Mouse (Mus musculus) lung, adult 2 months (tissue): ENCODE results near the gene Hspb1. TPM values are rescaled to one million over a fixed set of nuclear protein-coding genes. Genes with fewer than 3 reads are reported as not detected.
A peak's percentile ranks its signal among the peaks of the same experiment; 100 is the strongest.

ENCODE experiments used
- DNase-seq: peaks from one replicate; pipeline ENCODE4 v3.0.0; 2022
- H3K4me1 ChIP-seq: fragments of 200-500 bp; 2 replicates; pipeline ENCODE4 v1.6.1; 2011; ENCODE audit warnings: low read length; ENCODE audit not compliant: control insufficient read depth, insufficient read depth
- H3K4me3 ChIP-seq: fragments of 200-500 bp; replicated peaks from 2 replicates; pipeline ENCODE3; 2011; ENCODE audit warnings: low read depth, mild to moderate bottlenecking, control low read depth, low read length; ENCODE audit errors: extremely low read depth
- CTCF ChIP-seq: fragments of 200-500 bp; IDR thresholded peaks from 2 replicates; pipeline ENCODE4 v1.5.1; 2011; ENCODE audit warnings: mild to moderate bottlenecking, low read length, control low read depth; ENCODE audit not compliant: insufficient read depth
- POLR2A ChIP-seq: fragments of 200-500 bp; IDR thresholded peaks from 2 replicates; pipeline ENCODE4 v1.6.1; 2011; ENCODE audit warnings: low read depth, mild to moderate bottlenecking, control low read depth, low read length, borderline replicate concordance; ENCODE audit errors: extremely low read depth
- WGBS: fragments of 180-500 bp; shearing (Covaris S2); methylation state at CpG from one replicate; pipeline ENCODE4 v1.1.7; 2018; 5-methylcytosine and 5-hydroxymethylcytosine counted together
- polyA plus RNA-seq: library from polyadenylated mRNA; depleted of rRNA; stranded (reverse); fragments of >200 nt; gene quantifications from 2 replicates; pipeline ENCODE4 v1.2.3, GENCODE M21; 2012; rRNA removed

Hspb1 gene
- polyA plus RNA-seq, 1 experiment = 589 TPM

GRCm38 (mm10) chr5:135933900-135934441, 46.3 kb downstream of the Hspb1 start:
- WGBS = under 1% methylated on average over 35 of the region's 35 CpGs
- no peak for TF ChIP-seq CTCF
- no peak for TF ChIP-seq POLR2A
- no peak for DNase-seq
- Histone ChIP-seq H3K4me3 (peak overlapping the region; percentile 98), H3K4me1 (peaks cover 6% of the 10 kb centered on the region)

GRCm38 (mm10) chr5:135934481-135935175, 46.9 kb downstream of the Hspb1 start, which contains the start of gene Ywhag:
Ywhag (minus strand) TSS chr5:135934616.
- TF ChIP-seq POLR2A (peak; percentile 97), CTCF (peak; percentile 54)
- DNase-seq = peak; percentile 99
- Histone ChIP-seq H3K4me1 (peaks cover 6% of the 10 kb centered on the region), H3K4me3 (peak within 1 kb of the TSS; percentile 98)
- under 1% methylated on average over 48 of the region's 48 CpGs for WGBS

- TF ChIP-seq CTCF (no peak), POLR2A (no peak)
- no peak for DNase-seq
- peaks cover 6% of the 10 kb centered on the region for H3K4me1 ChIP-seq
- H3K4me3 ChIP-seq = peak overlapping the region; percentile 27
- 45% methylated on average over 7 of the region's 7 CpGs for WGBS
These were observed 47.4 kb downstream of the Hspb1 start for GRCm38 (mm10) chr5:135935176-135935523.

- Histone ChIP-seq H3K4me1 (peaks cover 6% of the 10 kb centered on the region), H3K4me3 (no peak overlapping the region)
- 70% methylated on average over 6 of the region's 6 CpGs for WGBS
- TF ChIP-seq CTCF (no peak), POLR2A (no peak)
- DNase-seq = no peak
These were observed 48.0 kb downstream of the Hspb1 start for GRCm38 (mm10) chr5:135935641-135936190.

Other genes with a start within 250 kb of the Hspb1 start
- 487 and 521 TPM in 2 replicates for gene Por, start 217.9 kb upstream of the Hspb1 start, polyA plus RNA-seq
- gene Tmem120a, start 143.5 kb upstream of the Hspb1 start, polyA plus RNA-seq = 24.6 and 31.0 TPM in 2 replicates
- gene Styxl1, start 109.5 kb upstream of the Hspb1 start, polyA plus RNA-seq = 1.1 and 1.4 TPM in 2 replicates
- gene Mdh2, start 109.4 kb upstream of the Hspb1 start, polyA plus RNA-seq = 257 and 344 TPM in 2 replicates
- gene Srrm3, start 81.0 kb upstream of the Hspb1 start, polyA plus RNA-seq = 0.06 and 0.14 TPM in 2 replicates
- 66.2 and 80.3 TPM in 2 replicates for gene Ywhag, start 46.7 kb downstream of the Hspb1 start, polyA plus RNA-seq
- gene Ssc4d, start 86.6 kb downstream of the Hspb1 start, polyA plus RNA-seq = 3.6 and 3.9 TPM in 2 replicates
- gene Zp3, start 92.2 kb downstream of the Hspb1 start, polyA plus RNA-seq = 0.08 TPM in 1 of 2 replicates, not detected in the other
- 23.9 and 29.9 TPM in 2 replicates for gene Dtx2, start 106.9 kb downstream of the Hspb1 start, polyA plus RNA-seq
- 62.7 and 76.3 TPM in 2 replicates for gene Upk3b, start 150.6 kb downstream of the Hspb1 start, polyA plus RNA-seq
- gene Upk3bl, start 166.6 kb downstream of the Hspb1 start, polyA plus RNA-seq = 4.2 TPM in 1 of 2 replicates, not detected in the other
- gene Rasa4, start 196.0 kb downstream of the Hspb1 start, polyA plus RNA-seq = 11.8 and 16.1 TPM in 2 replicates
- 35.0 and 37.1 TPM in 2 replicates for gene Polr2j, start 228.7 kb downstream of the Hspb1 start, polyA plus RNA-seq
- gene Lrwd1, start 248.2 kb downstream of the Hspb1 start, polyA plus RNA-seq = 32.3 and 35.4 TPM in 2 replicates
- gene Alkbh4, start 248.2 kb downstream of the Hspb1 start, polyA plus RNA-seq = 15.1 TPM in 2 replicates